Mouse (Mus musculus) layer of hippocampus, adult 6 months (tissue): ENCODE data around the gene Car10. TPM values are rescaled to one million over a fixed set of nuclear protein-coding genes. Genes with fewer than 3 reads are reported as not detected.

Experiments
- long read RNA-seq, 2 experiments: library from polyadenylated mRNA; unstranded; transcript quantifications; one replicate each; pipeline ENCODE4 v2.0.0; 2019 to 2020
- polyA plus RNA-seq: library from polyadenylated mRNA; unstranded; fragments of <200 nt; fragmentation: Nextera tagmentation; gene quantifications from 2 replicates; pipeline ENCODE4 v1.2.3, GENCODE M21; 2021

Gene Car10
- 22.9 and 28.2 TPM in 2 replicates for polyA plus RNA-seq
- long read RNA-seq, experiment 1, transcript Car10-201 (10 exons, 3,293 nt): major isoform, 14 of 41 reads
- long read RNA-seq, experiment 1, transcript Car10-206 (9 exons, 3,334 nt): minor isoform, 12 of 41 reads
- long read RNA-seq, experiment 1, partial matches to known transcripts: 5 of 41 reads
- long read RNA-seq, experiment 1, other reads (novel, unspliced or antisense): 9 of 41 reads
- long read RNA-seq, experiment 2, transcript Car10-201 (10 exons, 3,293 nt): minor isoform, 69 of 233 reads
- long read RNA-seq, experiment 2, transcript Car10-206 (9 exons, 3,334 nt): major isoform, 91 of 233 reads
- long read RNA-seq, experiment 2, partial matches to known transcripts: 15 of 233 reads
- long read RNA-seq, experiment 2, other reads (novel, unspliced or antisense): 57 of 233 reads

DNA sequence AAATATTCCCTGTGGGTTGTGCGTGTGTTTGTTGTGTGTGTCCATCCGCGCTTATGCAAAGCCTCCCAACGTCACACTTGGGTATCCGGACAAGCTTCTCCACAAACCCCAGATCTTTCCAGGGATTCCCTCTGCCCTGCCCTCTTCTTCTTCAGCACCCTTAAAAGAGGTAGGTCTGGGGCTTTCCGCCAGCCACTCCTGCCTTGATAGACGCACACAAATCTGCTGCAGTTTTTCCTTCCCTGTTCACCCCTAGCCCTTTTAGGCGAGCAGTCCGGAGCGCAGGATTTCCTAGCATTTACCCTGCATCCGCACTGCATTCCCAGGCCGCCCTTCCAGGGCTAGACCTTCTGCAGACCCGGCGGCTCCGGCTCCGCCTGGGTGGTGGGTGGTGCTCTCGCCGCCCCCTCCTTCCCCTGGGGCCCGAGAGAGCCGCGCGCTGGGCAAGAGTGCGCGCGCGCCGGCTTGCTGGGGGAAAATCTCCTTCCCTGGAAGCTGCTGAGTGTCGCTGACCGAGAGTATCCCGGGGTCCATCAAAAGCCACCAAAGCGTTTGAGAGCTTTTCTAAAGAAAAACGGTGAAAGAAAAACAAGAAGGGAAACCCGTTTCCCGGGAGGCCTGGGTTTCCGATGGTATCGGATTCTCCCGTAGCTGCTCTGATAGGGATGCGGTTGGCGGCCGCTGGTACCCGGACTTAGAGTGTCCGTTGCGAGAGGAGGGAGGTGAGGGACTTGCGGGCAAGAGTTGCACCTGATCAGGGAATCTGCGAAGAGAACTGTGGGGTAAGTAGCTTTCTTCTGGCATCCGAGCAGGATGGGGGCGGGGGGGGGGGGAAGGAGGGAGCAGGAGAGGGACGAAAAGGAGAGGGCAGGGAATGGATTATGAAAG lies at the start of gene Car10:
Car10 (plus strand) TSS at position 88 of the 888 bp plus-strand sequence.

